Mouse (Mus musculus) right cerebral cortex, postnatal 36 days (tissue): Measurements from ENCODE around the gene Zic5.

ENCODE experiments used
- DNase-seq, 2 experiments: peaks; one replicate each; pipeline ENCODE4 v3.0.0; 2022; ENCODE audit warnings: low spot score in 2 of 2, mixed read lengths in 1 of 2

Gene Zic5

GRCm38 (mm10) chr14:122480355-122480754 lies 14.9 kb upstream of the Zic5 start:
- no peak for DNase-seq

DNA sequence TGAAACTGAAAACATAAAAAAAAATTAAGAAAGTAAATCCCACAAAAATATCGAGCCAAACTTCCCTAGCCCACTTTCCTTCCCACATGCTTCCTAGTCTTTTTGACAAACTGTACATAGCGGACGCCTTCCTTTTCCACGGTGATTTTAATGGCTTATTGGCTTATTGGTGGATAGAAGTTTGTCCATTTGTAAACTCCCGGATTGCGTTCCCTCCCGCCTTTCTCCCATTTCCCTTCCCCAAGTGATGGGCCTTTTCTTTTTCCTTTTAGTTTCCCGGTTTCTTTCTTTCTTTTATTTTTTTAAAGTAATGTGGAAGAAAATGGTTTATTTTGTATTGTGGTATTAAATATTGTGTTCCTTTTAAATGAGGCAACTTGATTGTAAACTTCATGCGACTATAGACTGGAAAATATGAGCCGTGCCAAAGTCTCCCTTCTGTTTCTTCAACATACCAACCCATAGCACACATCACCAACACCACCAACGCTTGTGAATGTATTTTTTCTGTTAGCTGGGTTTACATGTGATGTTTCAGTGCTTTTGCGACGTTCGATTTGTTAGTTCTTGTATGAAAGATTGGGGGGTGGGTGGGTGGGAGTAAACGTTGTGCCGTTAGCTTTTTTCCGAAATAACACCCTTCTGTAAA lies 14.1 kb upstream of the Zic5 start:
- DNase-seq, result no peak

- DNase-seq, result no peak
Observed at GRCm38 (mm10) chr14:122478574-122479011, 13.1 kb upstream of the Zic5 start.

DNA sequence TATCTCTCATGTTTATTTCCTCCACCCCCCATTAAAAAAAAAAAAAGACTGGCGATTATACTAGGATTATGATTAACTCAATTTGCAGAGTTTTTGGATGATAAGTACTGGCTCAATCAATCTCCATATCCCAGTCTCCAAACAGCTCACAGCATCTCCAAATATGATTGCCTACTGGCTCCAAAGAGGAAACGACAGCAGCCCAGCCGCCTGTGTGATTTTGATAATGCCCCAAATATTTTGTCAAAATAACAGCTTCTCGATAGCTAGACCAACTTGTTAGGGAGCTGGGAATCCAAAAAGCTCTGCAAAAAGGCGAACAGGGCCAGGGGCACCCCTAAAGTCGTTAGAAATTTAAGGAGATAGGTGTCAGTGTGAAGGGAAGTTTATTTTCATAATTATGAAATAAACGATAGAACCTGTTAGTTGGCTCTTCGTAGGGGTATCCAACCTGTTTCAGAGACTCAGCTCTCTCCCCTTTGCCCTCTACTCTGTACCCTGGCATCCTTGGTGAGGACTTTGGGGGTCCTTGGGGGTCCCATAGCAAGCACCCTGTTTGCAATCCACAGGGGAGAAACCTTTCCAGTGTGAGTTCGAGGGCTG lies 12.6 kb upstream of the Zic5 start:
- no peak for DNase-seq

- DNase-seq, result no peak
Observed at GRCm38 (mm10) chr14:122477261-122477671, 11.8 kb upstream of the Zic5 start.

GRCm38 (mm10) chr14:122476822-122477215 lies 11.3 kb upstream of the Zic5 start:
- DNase-seq, result no peak

GRCm38 (mm10) chr14:122476041-122476821 lies 10.8 kb upstream of the Zic5 start:
- no peak for DNase-seq

GRCm38 (mm10) chr14:122475557-122476040 lies 10.1 kb upstream of the Zic5 start:
- DNase-seq, result no peak

GRCm38 (mm10) chr14:122474891-122475556 lies 9.5 kb upstream of the Zic5 start, which contains the start of gene Zic2:
Zic2 (plus strand) TSS chr14:122475435.
- DNase-seq, result no peak

DNA sequence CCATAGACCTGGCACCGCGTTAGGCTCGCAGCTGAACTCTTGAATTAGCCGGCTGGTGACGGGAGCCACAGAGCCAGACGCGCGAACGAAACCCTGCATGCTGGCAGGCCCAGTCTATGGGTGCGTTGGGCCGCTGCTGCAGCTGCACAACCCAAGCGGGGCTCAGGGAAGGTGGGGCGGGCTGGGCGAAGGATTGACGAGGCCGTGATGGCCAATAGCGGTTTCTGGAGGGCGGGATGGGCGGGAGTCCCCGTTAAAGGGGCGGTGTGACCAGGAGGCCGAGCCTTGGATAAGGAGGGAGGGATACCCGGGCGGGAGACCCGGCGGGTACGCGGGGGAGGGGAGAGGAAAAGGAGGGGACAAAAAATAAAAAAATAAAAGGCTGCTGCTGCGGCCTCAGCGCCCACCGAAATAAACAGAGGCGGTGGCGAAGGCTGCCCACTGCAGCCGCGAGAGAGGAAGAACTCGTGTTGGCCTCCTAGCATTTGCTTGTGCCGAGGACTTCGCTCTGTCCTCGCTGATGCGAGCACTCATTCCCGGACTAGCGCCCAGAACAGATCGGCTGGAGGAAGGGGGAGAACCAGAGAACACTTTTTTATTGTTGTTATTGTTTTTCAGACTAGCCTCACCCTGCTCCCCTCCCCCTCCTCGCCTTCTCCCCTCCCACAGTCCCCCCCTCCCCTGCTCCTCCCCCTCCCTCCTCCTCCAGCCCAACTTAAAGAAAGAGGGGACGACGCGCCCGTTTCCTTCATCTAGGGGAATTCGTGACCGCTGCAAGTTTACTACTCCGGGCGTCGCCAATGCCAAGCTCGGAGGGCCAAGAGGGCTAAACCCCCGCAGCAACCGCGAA lies 8.8 kb upstream of the Zic5 start:
- DNase-seq, result no peak

- DNase-seq, result no peak
Observed at GRCm38 (mm10) chr14:122473211-122473751, 7.8 kb upstream of the Zic5 start.

- no peak for DNase-seq
Observed at GRCm38 (mm10) chr14:122472647-122473046, 7.2 kb upstream of the Zic5 start.

- no peak for DNase-seq
Observed at GRCm38 (mm10) chr14:122472161-122472560, 6.7 kb upstream of the Zic5 start.

- no peak for DNase-seq
Observed at GRCm38 (mm10) chr14:122471449-122472085, 6.1 kb upstream of the Zic5 start.

DNA sequence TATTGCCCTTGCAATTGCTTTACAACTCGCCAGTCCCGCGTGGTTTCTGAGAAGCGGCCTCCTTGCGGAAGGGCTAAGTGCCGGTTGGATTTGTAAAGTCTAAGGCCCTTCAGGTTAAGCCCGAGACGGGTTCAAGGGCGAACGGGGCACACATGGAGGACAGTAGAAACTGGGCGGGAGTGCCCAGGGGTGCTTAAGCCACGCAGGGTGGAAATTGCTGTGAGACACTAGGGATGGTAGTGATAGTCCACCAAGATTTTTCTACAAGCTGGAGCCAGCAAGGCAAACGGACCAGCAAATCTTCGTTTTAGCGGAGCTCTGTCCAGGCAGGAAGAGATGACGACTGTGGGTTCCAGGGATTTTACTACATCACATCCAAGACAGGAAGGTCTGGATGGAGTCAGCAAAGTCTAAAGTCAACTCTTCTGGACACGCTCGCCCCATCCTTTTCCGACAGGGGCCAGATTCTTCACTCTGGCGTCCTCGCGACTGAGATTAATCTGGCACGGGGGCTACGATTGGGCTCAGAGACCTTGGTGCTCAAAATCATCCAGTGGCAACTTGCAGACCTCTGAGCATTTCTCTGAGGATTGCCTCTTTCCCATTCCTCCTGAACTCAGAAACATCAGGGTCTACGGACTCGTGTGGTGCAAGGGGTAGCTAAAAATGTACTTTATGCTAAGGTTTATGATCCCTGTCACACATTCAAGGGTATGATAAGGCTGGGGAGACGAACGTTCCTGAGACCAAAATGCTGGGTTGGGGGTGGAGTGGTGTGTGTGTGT lies 3.7 kb upstream of the Zic5 start:
- DNase-seq, result no peak

DNA sequence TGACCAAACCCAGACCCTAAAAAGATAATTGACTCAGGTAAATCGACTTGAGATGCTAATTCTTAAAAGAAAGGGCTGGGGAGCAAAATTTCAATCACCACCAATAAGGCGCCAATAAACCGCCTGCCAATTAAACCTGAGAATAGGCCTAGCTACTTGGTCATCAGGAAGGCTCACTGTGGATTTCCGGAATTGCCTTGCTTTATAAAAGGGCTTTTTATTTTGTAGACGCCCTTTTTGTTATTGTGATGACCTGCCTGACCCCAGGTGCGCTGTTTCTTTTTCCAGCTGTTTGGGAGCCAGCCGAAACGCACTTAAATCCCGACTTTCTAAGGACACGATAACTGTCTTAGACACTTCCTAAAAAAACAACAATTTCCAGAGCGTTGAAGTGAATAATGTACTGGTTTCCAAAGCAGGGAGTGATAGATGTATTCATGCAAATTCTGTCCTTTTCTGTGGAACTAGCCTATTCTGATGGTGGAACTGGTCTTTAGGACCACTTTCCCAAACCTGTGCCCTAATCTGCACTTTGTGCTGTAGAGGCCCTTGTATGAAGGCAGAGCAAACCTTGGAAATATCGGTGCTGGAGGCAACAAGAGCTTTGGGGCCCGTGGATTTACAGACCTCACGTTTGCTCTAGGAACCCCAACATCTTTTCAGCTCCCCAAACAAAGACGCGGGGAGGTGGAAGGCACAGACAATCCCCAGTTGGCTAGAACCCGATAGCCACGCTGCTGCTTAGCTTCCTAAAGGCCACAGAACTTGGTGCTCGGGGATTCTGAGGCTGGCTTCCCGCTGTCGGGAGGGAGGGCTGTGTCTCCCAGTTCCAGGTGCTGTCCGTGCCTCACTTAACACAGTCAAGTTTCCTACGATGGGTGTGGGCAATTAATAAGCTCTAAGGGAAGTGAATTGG lies 2.7 kb upstream of the Zic5 start:
- no peak for DNase-seq

- DNase-seq, result no peak
Observed at GRCm38 (mm10) chr14:122466756-122467362, 1.4 kb upstream of the Zic5 start.

- DNase-seq, result no peak
Observed at GRCm38 (mm10) chr14:122465931-122466490, 534 bp upstream of the Zic5 start.
